Mouse (Mus musculus) heart, embryonic 13.5 days (tissue): ENCODE measurements at regions not wholly inside any gene's neighbourhood (a gene's known extent, or its start where the extent isn't known, plus 50 kb on each side); places are given as distances from the start of the nearest gene placed in this dataset.
"Not testable (repeated sequence)": the region's sequence is repeated elsewhere in the genome, so short reads cannot be mapped to it uniquely, and the experiment has no call there.

ENCODE experiments used
- ATAC-seq: fragments of 200-750 bp; cut with Nextera tagmentation; 2 replicates; pipeline ENCODE4 v1.8.0; 2017; ENCODE audit warnings: moderate TSS enrichment; ENCODE audit not compliant: insufficient number of reproducible peaks, low FRiP score, low TSS enrichment; ENCODE audit errors: extremely low read depth
- H3K27ac ChIP-seq: fragments of 300-500 bp; sonication (generic); replicated peaks from 2 replicates; pipeline ENCODE4 v1.5.1; 2015; ENCODE audit warnings: moderate library complexity, mild to moderate bottlenecking, inconsistent platforms
- H3K27me3 ChIP-seq: fragments of 300-500 bp; sonication (generic); replicated peaks from 2 replicates; pipeline ENCODE4 v1.6.1; 2015; ENCODE audit warnings: mild to moderate bottlenecking, inconsistent platforms
- H3K36me3 ChIP-seq: fragments of 300-500 bp; sonication (generic); 2 replicates; pipeline ENCODE4 v1.6.1; 2015; ENCODE audit warnings: mild to moderate bottlenecking, inconsistent platforms
- H3K4me1 ChIP-seq: fragments of 300-500 bp; sonication (generic); 2 replicates; pipeline ENCODE4 v1.6.1; 2015; ENCODE audit warnings: inconsistent platforms
- H3K4me2 ChIP-seq: fragments of 300-500 bp; sonication (generic); 2 replicates; pipeline ENCODE4 v1.6.1; 2015; ENCODE audit warnings: inconsistent platforms, mild to moderate bottlenecking, moderate library complexity
- H3K4me3 ChIP-seq: fragments of 300-500 bp; sonication (generic); 2 replicates; pipeline ENCODE4 v1.5.1; 2015; ENCODE audit warnings: moderate library complexity, mild to moderate bottlenecking, inconsistent platforms
- H3K9ac ChIP-seq: fragments of 300-500 bp; sonication (generic); 2 replicates; pipeline ENCODE4 v1.6.1; 2015; ENCODE audit warnings: inconsistent platforms, mild to moderate bottlenecking, moderate library complexity
- H3K9me3 ChIP-seq: fragments of 300-500 bp; sonication (generic); 2 replicates; pipeline ENCODE4 v1.6.1; 2016; ENCODE audit warnings: inconsistent platforms
- WGBS: fragments of 180-500 bp; shearing (Covaris S2); methylation state at CpG from one replicate; pipeline ENCODE4 v1.1.7; 2015; ENCODE audit warnings: mixed read lengths; 5-methylcytosine and 5-hydroxymethylcytosine counted together

DNA sequence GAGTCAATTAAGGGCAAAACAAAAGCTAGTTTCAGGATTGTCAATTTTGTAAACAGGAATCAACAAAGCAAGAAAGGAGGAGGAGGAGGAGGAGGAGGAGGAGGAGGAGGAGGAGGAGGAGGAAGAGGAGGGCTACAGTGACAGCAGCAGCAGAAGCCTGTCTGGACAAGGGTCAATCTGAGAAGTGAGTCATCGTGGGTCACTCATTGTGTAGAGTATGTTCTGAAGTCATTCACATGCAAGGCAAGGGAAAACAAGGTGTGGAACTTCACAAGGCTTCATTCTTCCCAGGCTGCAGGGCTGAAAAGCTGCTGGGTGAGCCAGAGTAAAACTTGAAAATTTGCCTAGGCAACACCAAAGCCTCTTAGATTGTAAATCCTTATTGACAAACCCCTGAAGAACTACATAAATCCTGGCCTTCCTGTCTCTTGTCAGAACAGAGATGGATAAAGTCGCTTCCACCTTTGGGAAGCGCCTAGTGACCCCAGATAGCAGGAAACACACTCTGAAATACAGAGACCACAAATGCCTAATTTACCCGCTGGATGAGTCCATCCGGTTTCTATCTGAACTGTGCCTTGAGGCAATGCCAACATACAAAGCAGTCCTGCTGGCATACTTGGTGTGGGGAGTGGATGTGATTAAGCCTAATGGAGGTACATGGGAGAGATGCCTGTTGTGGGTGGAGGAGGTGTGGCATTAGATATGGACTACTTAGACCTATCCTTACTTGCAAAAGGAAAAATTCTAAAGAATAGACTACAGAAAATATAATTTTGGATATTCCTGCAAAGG lies 408.9 kb upstream of the Tbl1xr1 start:
- Histone ChIP-seq H3K9me3 (no peaks in the 10 kb centered on the region), H3K9ac (no peak overlapping the region), H3K36me3 (no peaks in the 10 kb centered on the region), H3K4me1 (0 out of 2 replicates have a peak, but pooled peaks cover 4% of the 10 kb centered on the region), H3K27ac (no peak overlapping the region), H3K27me3 (no peaks in the 10 kb centered on the region), H3K4me2 (no peak overlapping the region), H3K4me3 (no peak overlapping the region)
- ATAC-seq: no peak
- WGBS: 58% methylated on average over 5 of the region's 5 CpGs

DNA sequence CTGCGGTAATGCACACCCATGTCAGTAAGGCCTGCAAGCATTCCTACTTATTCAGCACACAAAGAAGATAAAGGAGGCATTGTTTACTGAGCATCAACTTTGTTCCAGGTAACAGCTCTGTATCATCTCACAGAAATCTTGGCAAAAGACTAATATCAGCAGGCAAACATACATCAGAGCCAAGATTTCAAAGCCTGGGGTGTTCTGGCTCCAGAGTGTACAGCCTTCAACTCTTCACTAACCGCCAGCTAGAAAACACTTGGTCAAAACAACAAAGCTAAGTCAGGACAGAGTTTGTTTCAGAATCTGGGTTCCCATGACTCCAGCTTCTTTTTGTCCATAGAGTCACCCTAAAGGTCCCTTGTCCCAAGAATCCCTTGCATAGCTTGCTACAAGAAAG lies 404.6 kb upstream of the Tbl1xr1 start:
- WGBS: 80% methylated on average over 2 of the region's 2 CpGs
- H3K4me2 ChIP-seq: no peak overlapping the region
- no peak overlapping the region for H3K9ac ChIP-seq
- no peaks in the 10 kb centered on the region for H3K9me3 ChIP-seq
- H3K36me3 ChIP-seq: no peaks in the 10 kb centered on the region
- no peak overlapping the region for H3K27ac ChIP-seq
- H3K4me3 ChIP-seq: no peak overlapping the region
- H3K4me1 ChIP-seq: 0 out of 2 replicates have a peak, but pooled peaks cover 4% of the 10 kb centered on the region
- no peak for ATAC-seq
- H3K27me3 ChIP-seq: no peaks in the 10 kb centered on the region

DNA sequence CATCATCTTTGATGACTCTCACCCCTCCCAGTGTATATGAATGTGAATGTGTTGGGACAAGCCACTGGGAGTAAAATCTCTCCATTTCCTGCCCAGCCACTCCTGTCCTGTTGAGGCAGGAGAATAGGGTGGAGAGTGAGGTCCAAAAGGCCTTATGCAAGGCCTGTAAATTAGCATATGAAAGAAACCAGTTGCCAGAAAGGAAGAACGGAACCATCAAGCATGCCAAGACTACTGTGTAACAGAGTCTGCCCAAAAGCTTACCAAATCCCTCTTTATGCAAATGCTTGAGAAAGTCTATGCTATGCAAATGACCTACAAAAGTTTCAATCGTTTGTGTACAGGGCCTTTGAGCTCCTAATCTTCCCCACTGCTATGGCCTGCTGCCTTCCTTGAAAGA lies 404.0 kb upstream of the Tbl1xr1 start:
- Histone ChIP-seq H3K9me3 (no peaks in the 10 kb centered on the region), H3K27ac (no peak overlapping the region), H3K9ac (no peak overlapping the region), H3K27me3 (no peaks in the 10 kb centered on the region), H3K4me2 (no peak overlapping the region), H3K4me1 (0 out of 2 replicates have a peak, but pooled peaks cover 4% of the 10 kb centered on the region), H3K36me3 (no peaks in the 10 kb centered on the region), H3K4me3 (no peak overlapping the region)
- WGBS: 74% methylated on average over 2 of the region's 2 CpGs
- no peak for ATAC-seq

DNA sequence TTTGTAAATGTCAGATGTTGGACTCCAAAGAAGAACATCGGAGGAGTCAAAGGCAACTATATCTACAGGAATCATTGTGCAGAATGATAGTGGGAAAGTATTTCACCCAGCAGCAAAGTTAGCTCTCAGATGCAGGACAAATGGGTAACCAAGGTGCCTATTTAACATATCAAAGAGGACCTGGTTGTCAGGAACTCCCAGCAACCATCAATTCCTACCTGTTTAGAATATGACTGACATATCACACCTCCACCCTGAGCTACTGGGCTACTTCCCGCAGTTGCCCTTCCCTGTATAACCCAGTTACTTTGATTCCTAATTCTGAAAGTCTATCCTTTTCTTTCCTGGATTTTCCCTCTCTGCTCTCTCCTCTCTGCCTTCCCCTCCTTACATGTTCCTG lies 403.0 kb upstream of the Tbl1xr1 start:
- no peaks in the 10 kb centered on the region for H3K9me3 ChIP-seq
- H3K27ac ChIP-seq: no peak overlapping the region
- 87% methylated on average over 2 of the region's 2 CpGs for WGBS
- no peak overlapping the region for H3K4me3 ChIP-seq
- H3K36me3 ChIP-seq: no peaks in the 10 kb centered on the region
- no peak for ATAC-seq
- H3K4me1 ChIP-seq: no peaks in the 10 kb centered on the region
- no peak overlapping the region for H3K9ac ChIP-seq
- H3K27me3 ChIP-seq: no peaks in the 10 kb centered on the region
- no peak overlapping the region for H3K4me2 ChIP-seq

DNA sequence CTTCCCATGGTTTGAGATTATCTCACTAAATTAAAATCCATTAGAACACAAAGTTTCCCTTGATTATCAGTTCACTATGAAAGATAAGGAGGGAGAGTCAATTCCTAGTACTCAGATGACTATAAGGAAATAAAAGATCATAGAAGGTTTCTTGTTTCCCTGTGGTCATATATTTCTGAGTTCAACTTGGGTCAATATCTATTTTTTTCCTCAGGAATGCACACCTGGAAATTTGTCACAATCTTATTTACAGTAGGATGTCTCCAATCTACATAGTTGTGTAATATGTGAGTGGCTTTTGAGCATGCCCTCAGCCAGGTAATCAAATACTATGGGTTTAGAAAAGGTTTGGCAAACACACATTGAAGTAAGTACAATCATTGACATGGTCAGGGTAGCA lies 398.2 kb upstream of the Tbl1xr1 start:
- H3K4me3 ChIP-seq: no peak overlapping the region
- no peak for ATAC-seq
- no peaks in the 10 kb centered on the region for H3K36me3 ChIP-seq
- no peak overlapping the region for H3K4me2 ChIP-seq
- no peaks in the 10 kb centered on the region for H3K9me3 ChIP-seq
- H3K27me3 ChIP-seq: no peaks in the 10 kb centered on the region
- H3K27ac ChIP-seq: no peak overlapping the region
- no peak overlapping the region for H3K9ac ChIP-seq
- H3K4me1 ChIP-seq: no peaks in the 10 kb centered on the region

DNA sequence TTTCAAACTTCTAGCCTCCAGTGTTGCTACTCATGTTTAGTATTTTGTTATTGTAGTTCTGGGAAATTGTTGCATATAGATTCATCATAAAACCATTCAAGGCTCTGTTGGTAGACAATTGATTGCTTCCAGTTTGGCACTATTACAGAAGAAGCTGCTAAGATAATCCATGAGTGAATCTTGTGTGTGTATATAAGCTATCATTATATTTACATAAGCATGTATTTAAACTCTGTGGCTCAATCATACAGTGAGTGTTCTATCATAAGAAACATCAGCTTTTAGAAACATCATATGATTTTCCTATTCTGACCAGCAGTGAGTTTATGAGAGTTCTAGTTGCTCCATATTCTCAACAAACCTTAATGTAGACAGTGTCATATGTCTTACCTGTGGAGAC lies 397.7 kb upstream of the Tbl1xr1 start:
- Histone ChIP-seq H3K4me1 (no peaks in the 10 kb centered on the region), H3K9me3 (no peaks in the 10 kb centered on the region), H3K9ac (no peak overlapping the region), H3K36me3 (no peaks in the 10 kb centered on the region), H3K27ac (no peak overlapping the region), H3K27me3 (no peaks in the 10 kb centered on the region), H3K4me2 (no peak overlapping the region), H3K4me3 (no peak overlapping the region)
- ATAC-seq: no peak

- H3K27me3 ChIP-seq, H3K27ac ChIP-seq, H3K9ac ChIP-seq, H3K4me1 ChIP-seq, H3K36me3 ChIP-seq, H3K9me3 ChIP-seq, H3K4me2 ChIP-seq, H3K4me3 ChIP-seq, ATAC-seq: not testable (repeated sequence)
- WGBS: 24% methylated on average over 1 of the region's 1 CpGs
These were observed 378.3 kb upstream of the Tbl1xr1 start for GRCm38 (mm10) chr3:21697980-21698672.

- WGBS: 86% methylated on average over 1 of the region's 1 CpGs
- Histone ChIP-seq H3K4me3 (no peak overlapping the region), H3K9me3 (no peaks in the 10 kb centered on the region), H3K9ac (no peak overlapping the region), H3K36me3 (no peaks in the 10 kb centered on the region), H3K4me2 (no peak overlapping the region), H3K27ac (no peak overlapping the region), H3K27me3 (no peaks in the 10 kb centered on the region), H3K4me1 (no peaks in the 10 kb centered on the region)
- no peak for ATAC-seq
These were observed 376.9 kb upstream of the Tbl1xr1 start for GRCm38 (mm10) chr3:21699526-21699925.

GRCm38 (mm10) chr3:21700326-21700725 lies 376.1 kb upstream of the Tbl1xr1 start:
- no peak for ATAC-seq
- WGBS: 37% methylated on average over 1 of the region's 1 CpGs
- no peaks in the 10 kb centered on the region for H3K4me1 ChIP-seq

DNA sequence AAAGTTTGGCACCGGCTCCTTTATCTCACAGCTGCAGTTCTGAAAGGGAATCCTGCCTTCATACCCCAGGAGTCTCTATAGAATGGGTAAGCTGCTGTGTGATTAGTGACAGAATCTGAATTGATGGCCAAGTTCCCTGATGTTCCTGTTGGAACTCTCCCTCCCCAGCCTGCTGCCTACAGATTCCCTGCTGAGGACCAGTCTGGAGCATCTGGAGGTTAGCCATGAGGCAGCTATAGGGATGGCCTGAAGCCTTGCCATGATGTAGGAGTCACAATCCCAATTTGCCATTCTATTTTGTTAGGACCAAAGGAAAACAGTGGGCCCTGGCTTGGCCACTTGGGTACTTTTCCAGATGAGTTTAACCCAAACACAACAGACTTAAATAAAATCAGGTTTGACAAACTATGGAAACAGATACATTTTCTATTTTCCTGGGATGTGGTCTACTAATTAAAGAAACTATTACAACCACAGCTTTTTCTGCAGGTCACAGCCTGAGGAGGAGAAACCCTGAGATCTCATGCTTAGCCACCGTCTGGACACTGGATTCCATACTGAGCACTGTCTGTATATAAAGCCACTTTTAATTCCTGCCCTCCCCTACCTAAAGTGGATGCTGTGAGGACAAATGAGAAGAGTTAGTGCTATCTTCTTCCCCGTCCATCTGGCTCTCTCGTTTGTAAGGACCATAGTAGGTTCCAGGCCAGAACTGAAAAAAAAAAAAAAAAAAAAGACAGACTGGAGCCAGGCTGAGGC lies 349.5 kb upstream of the Tbl1xr1 start:
- H3K4me3 ChIP-seq: no peak overlapping the region
- H3K36me3 ChIP-seq: no peaks in the 10 kb centered on the region
- no peak overlapping the region for H3K9ac ChIP-seq
- no peaks in the 10 kb centered on the region for H3K27me3 ChIP-seq
- no peak overlapping the region for H3K4me2 ChIP-seq
- 60% methylated on average over 4 of the region's 4 CpGs for WGBS
- ATAC-seq: no peak
- H3K27ac ChIP-seq: no peak overlapping the region
- H3K9me3 ChIP-seq: no peaks in the 10 kb centered on the region
- H3K4me1 ChIP-seq: no peaks in the 10 kb centered on the region

More at GRCm38 (mm10) chr3:21700326-21700725, 376.1 kb upstream of the Tbl1xr1 start:
- H3K27me3 ChIP-seq: no peaks in the 10 kb centered on the region
- no peak overlapping the region for H3K27ac ChIP-seq
- H3K36me3 ChIP-seq: no peaks in the 10 kb centered on the region
- no peak overlapping the region for H3K9ac ChIP-seq
- H3K9me3 ChIP-seq: no peaks in the 10 kb centered on the region; the same call in 1 of the 2 replicates
- H3K4me3 ChIP-seq: no peak overlapping the region
- H3K4me2 ChIP-seq: no peak overlapping the region

GRCm38 (mm10) chr3:21728019-21728418 lies 348.4 kb upstream of the Tbl1xr1 start:
- H3K36me3 ChIP-seq: no peaks in the 10 kb centered on the region
- no peaks in the 10 kb centered on the region for H3K4me1 ChIP-seq
- ATAC-seq: no peak
- H3K4me2 ChIP-seq: no peak overlapping the region
- no peaks in the 10 kb centered on the region for H3K27me3 ChIP-seq
- H3K4me3 ChIP-seq: no peak overlapping the region
- WGBS: 66% methylated on average over 4 of the region's 4 CpGs
- no peaks in the 10 kb centered on the region for H3K9me3 ChIP-seq
- no peak overlapping the region for H3K27ac ChIP-seq
- no peak overlapping the region for H3K9ac ChIP-seq
